ENCODE assay signal across 28 mouse cellular contexts in the genomic region with DNA sequence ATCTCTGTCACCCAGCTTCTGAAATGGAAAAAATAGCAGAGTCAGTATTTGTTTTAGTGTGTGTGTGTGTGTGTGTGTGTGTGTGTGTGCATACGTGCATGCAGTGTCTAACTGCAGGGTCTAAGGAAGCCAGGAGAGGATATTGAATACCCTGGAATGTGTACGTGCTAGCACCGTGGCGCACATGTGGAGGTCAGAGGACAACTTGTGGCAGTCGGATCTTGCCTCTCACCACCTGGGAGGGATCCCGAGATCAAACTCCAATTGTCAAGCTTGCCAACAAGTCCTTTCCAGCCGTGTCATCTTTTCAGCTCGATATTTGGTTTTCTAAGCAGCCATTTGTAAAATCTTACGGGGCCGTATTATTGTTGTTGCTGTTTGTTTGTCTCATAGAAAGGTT.
DNase-seq lines count a peak whose midpoint lies in the region; ATAC-seq lines count a peak whose summit lies in the region.
"Had no signal": no experiment of that assay in that cellular context is flagged by ENCODE, and none has a peak within 500 bp of the region (broad histone marks: within the 10 kb centered on the region; RNA-seq: fewer than 3 reads in every experiment).

No protein-coding gene starts in this region.

- ATAC-seq in kidney, embryonic 15.5 days (replicated peaks; ENCODE audit: low FRiP score) = no peak; the same call in 1 of the 2 replicates
- ATAC-seq in liver, embryonic 16.5 days (ENCODE audit: low read depth) = peak; percentile 30
- no peak for ATAC-seq in inflammation-experienced regulatory T-cells, adult 6 months
- ATAC-seq: forebrain, embryonic 16.5 days; midbrain, embryonic 15.5 days had no signal

- H3K4me3 ChIP-seq in kidney, embryonic 15.5 days (replicated peaks) = no peak overlapping the region
- no peak overlapping the region for H3K4me3 ChIP-seq in embryonic facial prominence, embryonic 10.5 days
- H3K4me3 ChIP-seq in liver, embryonic 16.5 days (ENCODE audit: low read depth, low read length) = no peak overlapping the region
- H3K4me3 ChIP-seq: erythroblast, embryonic 14.5 days; gastrocnemius, adult 2 months; heart, adult 2 months; heart, embryonic 12.5 days; hindbrain, embryonic 13.5 days; limb, embryonic 13.5 days; midbrain, embryonic 10.5 days; midbrain, embryonic 15.5 days; stomach, embryonic 15.5 days had no signal

- no peak overlapping the region for H3K27ac ChIP-seq in kidney, embryonic 15.5 days
- no peak overlapping the region for H3K27ac ChIP-seq in embryonic facial prominence, embryonic 10.5 days (replicated peaks)
- H3K27ac ChIP-seq in liver, embryonic 16.5 days (ENCODE audit: low read length) = peak overlapping the region; percentile 28; the same call in 1 of the 2 replicates
- H3K27ac ChIP-seq: gastrocnemius, adult 2 months; heart, adult 2 months; hindbrain, embryonic 13.5 days; limb, embryonic 13.5 days; midbrain, embryonic 10.5 days; midbrain, embryonic 15.5 days; stomach, embryonic 15.5 days had no signal

- H3K27me3 ChIP-seq in kidney, embryonic 15.5 days = no peaks in the 10 kb centered on the region
- no peaks in the 10 kb centered on the region for H3K27me3 ChIP-seq in embryonic facial prominence, embryonic 10.5 days (replicated peaks; ENCODE audit: low read depth, poor library complexity, severe bottlenecking)
- H3K27me3 ChIP-seq in liver, embryonic 16.5 days (ENCODE audit: control insufficient read depth, insufficient read depth, low read depth, low read length) = no peaks in the 10 kb centered on the region
- H3K27me3 ChIP-seq: heart, embryonic 12.5 days; hindbrain, embryonic 13.5 days; limb, embryonic 13.5 days; midbrain, embryonic 15.5 days; stomach, embryonic 15.5 days had no signal

- H3K9me3 ChIP-seq in kidney, embryonic 15.5 days (replicated peaks) = no peaks in the 10 kb centered on the region
- H3K9me3 ChIP-seq in embryonic facial prominence, embryonic 10.5 days = no peaks in the 10 kb centered on the region
- no peaks in the 10 kb centered on the region for H3K9me3 ChIP-seq in liver, embryonic 16.5 days (replicated peaks; ENCODE audit: control insufficient read depth, low read length)
- H3K9me3 ChIP-seq: G1E; heart, embryonic 12.5 days; hindbrain, embryonic 13.5 days; limb, embryonic 13.5 days; midbrain, embryonic 10.5 days; midbrain, embryonic 15.5 days; stomach, embryonic 15.5 days had no signal

- no peaks in the 10 kb centered on the region for H3K36me3 ChIP-seq in kidney, embryonic 15.5 days
- H3K36me3 ChIP-seq in embryonic facial prominence, embryonic 10.5 days (replicated peaks) = 0 out of 2 replicates have a peak, but pooled peaks cover 3% of the 10 kb centered on the region
- H3K36me3 ChIP-seq in liver, embryonic 16.5 days (ENCODE audit: control insufficient read depth, insufficient read depth) = no peaks in the 10 kb centered on the region
- H3K36me3 ChIP-seq: heart, embryonic 12.5 days; hindbrain, embryonic 13.5 days; limb, embryonic 13.5 days; midbrain, embryonic 10.5 days; midbrain, embryonic 15.5 days; stomach, embryonic 15.5 days had no signal

- WGBS in kidney, embryonic 15.5 days = 54% methylated on average over 10 of the region's 10 CpGs
- WGBS in embryonic facial prominence, embryonic 10.5 days = 69% methylated on average over 10 of the region's 10 CpGs
- 80% methylated on average over 10 of the region's 10 CpGs for WGBS in liver, embryonic 16.5 days (ENCODE audit: insufficient replicate concordance)

- peaks cover 36% of the 10 kb centered on the region for H3K4me1 ChIP-seq in kidney, embryonic 15.5 days
- H3K4me1 ChIP-seq in embryonic facial prominence, embryonic 10.5 days = peaks cover 32% of the 10 kb centered on the region
- peaks cover 48% of the 10 kb centered on the region for H3K4me1 ChIP-seq in liver, embryonic 16.5 days (ENCODE audit: control insufficient read depth, low read depth, low read length)
- H3K4me1 ChIP-seq: midbrain, embryonic 15.5 days had no signal

- peak; percentile 80 for DNase-seq in kidney, adult 11 months
- DNase-seq in embryonic facial prominence, embryonic 10.5 days (ENCODE audit: low spot score) = peak; percentile 23
- DNase-seq in kidney, postnatal 14 days = peak; percentile 73
- no peak for DNase-seq in c-Kit-positive CD71-positive TER-119-positive erythroid progenitor cells, embryonic 14.5 days (ENCODE audit: low spot score)
- no peak for DNase-seq in adrenal gland, postnatal 10 days
- DNase-seq: adrenal gland, postnatal 14 days; cerebellum, adult 18-20 months; cerebellum, postnatal 10 days; gastrocnemius, adult 2 months; gastrocnemius, postnatal 36 days; heart, adult 2 months; heart, postnatal 4 days; lung, adult 2 months; lung, postnatal 14 days; right cerebral cortex, postnatal 25 days; thymus, postnatal 14 days had no signal

- H3K9ac ChIP-seq in kidney, embryonic 15.5 days = no peak overlapping the region
- no peak overlapping the region for H3K9ac ChIP-seq in liver, embryonic 16.5 days (ENCODE audit: low read depth, low read length)
- H3K9ac ChIP-seq: heart, embryonic 12.5 days; hindbrain, embryonic 13.5 days; limb, embryonic 13.5 days; midbrain, embryonic 15.5 days; stomach, embryonic 15.5 days had no signal

- no peak overlapping the region for H3K4me2 ChIP-seq in kidney, embryonic 15.5 days
- H3K4me2 ChIP-seq in liver, embryonic 16.5 days (ENCODE audit: low read depth, low read length) = no peak overlapping the region
- H3K4me2 ChIP-seq: heart, embryonic 12.5 days; hindbrain, embryonic 13.5 days; limb, embryonic 13.5 days; midbrain, embryonic 15.5 days; stomach, embryonic 15.5 days had no signal

Comparison
In these comparisons a context has a peak if more than half of its experiments do, and no peak if none do; other contexts are left out.
1. DNase-seq: peak in kidney, adult 11 months (single experiment), embryonic facial prominence, embryonic 10.5 days (single experiment) and kidney, postnatal 14 days (single experiment); none in c-Kit-positive CD71-positive TER-119-positive erythroid progenitor cells, embryonic 14.5 days (single experiment) and adrenal gland, postnatal 10 days (single experiment).